Mouse (Mus musculus) hindbrain, embryonic 10.5 days (tissue): ENCODE data around the gene Plxnc1. TPM values are rescaled to one million over a fixed set of nuclear protein-coding genes. Genes with fewer than 3 reads are reported as not detected.
A peak's percentile ranks its signal among the peaks of the same experiment; 100 is the strongest.

Experiments used
- DNase-seq: peaks from one replicate; pipeline ENCODE4 v3.0.0-alpha.2; 2017; ENCODE audit warnings: low spot score
- H3K27ac ChIP-seq: fragments of 300-500 bp; sonication (generic); 2 replicates; pipeline ENCODE4 v1.5.1; 2016; ENCODE audit warnings: mild to moderate bottlenecking, moderate library complexity
- H3K27me3 ChIP-seq: fragments of 300-500 bp; sonication (generic); 2 replicates; pipeline ENCODE4 v1.6.1; 2016; ENCODE audit warnings: mild to moderate bottlenecking; ENCODE audit not compliant: poor library complexity, insufficient read depth, severe bottlenecking
- H3K36me3 ChIP-seq: fragments of 300-500 bp; sonication (generic); 2 replicates; pipeline ENCODE4 v1.6.1; 2016; ENCODE audit warnings: mild to moderate bottlenecking, moderate library complexity
- H3K4me1 ChIP-seq: fragments of 300-500 bp; sonication (generic); replicated peaks from 2 replicates; pipeline ENCODE4 v1.6.1; 2016; ENCODE audit warnings: mild to moderate bottlenecking
- H3K4me3 ChIP-seq: fragments of 300-500 bp; sonication (generic); 2 replicates; pipeline ENCODE4 v1.5.1; 2016; ENCODE audit warnings: mild to moderate bottlenecking, moderate library complexity
- H3K9me3 ChIP-seq: fragments of 300-500 bp; sonication (generic); 2 replicates; pipeline ENCODE4 v1.6.1; 2016; ENCODE audit warnings: mild to moderate bottlenecking, moderate library complexity
- WGBS: fragments of 180-500 bp; shearing (Covaris S2); methylation state at CpG from one replicate; pipeline ENCODE4 v1.1.7; 2016; 5-methylcytosine and 5-hydroxymethylcytosine counted together
- polyA plus RNA-seq: library from polyadenylated mRNA; unstranded; fragments of >200 nt; fragmentation: Nextera tagmentation; extraction: Ambion mirVana; gene quantifications from 2 replicates; pipeline ENCODE4 v1.2.1, GENCODE M21; 2016

Gene Plxnc1
- polyA plus RNA-seq, 1 experiment from 2014 or later: 1.5 TPM

DNA sequence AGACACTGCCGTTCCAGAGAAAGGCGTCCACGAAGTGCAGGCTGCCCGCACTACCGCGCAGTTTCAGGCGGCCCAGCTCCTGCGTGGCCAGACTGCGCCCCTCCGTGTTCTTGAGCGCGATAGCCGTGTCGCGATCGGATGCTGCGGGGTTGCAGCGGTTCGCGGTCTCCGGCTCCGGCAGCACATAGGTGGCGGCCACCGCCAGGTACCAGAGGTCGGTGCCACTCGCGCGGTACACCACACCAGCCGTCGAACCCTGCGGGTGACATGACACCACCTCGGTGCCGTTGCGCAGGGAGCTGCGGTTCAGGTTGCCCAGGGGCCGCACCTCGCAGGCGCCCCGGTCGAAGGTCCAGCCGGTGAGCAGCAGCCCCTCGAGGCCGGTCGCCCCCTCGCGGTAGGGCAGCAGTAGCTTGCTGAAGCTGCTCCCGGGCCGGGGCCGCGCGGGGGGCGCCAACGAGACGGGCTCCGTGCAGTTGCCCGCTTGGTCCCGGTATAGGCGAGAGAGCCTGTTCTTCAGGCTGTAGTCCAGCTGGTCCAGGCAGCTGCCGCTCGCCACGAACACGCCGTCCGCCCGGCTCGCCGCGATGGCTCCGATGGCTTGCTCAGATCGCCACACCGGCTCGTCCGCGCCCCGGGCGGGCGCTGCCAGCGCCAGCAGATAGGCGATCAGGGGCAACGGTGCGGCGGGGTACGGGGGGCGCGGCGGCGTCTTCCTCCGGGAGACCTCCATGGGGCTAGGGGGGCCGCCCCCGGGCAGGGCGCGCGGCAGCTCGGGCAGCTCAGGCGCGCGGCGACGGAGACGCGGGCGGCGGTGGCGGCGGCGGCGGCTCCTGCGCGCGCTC is 567 bp downstream of the Plxnc1 start:
- H3K36me3 ChIP-seq: no peaks in the 10 kb centered on the region
- no peaks in the 10 kb centered on the region for H3K9me3 ChIP-seq
- H3K27ac ChIP-seq: peak overlapping the region; percentile 94
- under 1% methylated on average over 108 of the region's 110 CpGs for WGBS
- H3K4me3 ChIP-seq: peak overlapping the region; percentile 84
- peak; percentile 76 for DNase-seq
- peaks cover 76% of the 10 kb centered on the region for H3K27me3 ChIP-seq
- peaks cover 60% of the 10 kb centered on the region for H3K4me1 ChIP-seq

DNA sequence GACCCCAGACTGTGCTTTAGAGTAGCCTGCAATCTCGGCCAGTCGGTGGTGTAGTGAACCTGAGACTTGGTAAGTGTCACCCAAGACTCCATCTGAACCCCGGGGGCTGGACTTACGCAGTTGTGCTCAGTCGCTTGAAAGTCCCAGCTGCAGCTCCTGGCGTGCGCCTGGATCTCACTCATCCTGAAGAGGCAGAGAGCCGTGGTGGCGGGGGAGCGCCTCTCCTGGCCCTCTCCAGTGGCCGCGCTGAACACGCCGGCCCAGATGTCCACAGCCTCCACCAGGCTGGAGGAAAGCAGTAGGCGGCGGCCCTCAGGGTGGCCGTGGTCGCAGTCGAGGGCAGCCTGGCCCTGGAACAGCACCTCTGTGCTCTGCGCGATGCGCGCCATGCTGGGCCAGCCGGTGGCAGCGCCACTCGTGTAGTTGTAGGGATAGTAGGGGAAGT is 1.2 kb downstream of the Plxnc1 start:
- peak overlapping the region; percentile 84 for H3K4me3 ChIP-seq
- H3K27me3 ChIP-seq: peaks cover 78% of the 10 kb centered on the region
- no peaks in the 10 kb centered on the region for H3K9me3 ChIP-seq
- peaks cover 60% of the 10 kb centered on the region for H3K4me1 ChIP-seq
- peak; percentile 66 for DNase-seq
- H3K36me3 ChIP-seq: no peaks in the 10 kb centered on the region
- WGBS: under 1% methylated on average over 26 of the region's 26 CpGs
- H3K27ac ChIP-seq: peak overlapping the region; percentile 94

DNA sequence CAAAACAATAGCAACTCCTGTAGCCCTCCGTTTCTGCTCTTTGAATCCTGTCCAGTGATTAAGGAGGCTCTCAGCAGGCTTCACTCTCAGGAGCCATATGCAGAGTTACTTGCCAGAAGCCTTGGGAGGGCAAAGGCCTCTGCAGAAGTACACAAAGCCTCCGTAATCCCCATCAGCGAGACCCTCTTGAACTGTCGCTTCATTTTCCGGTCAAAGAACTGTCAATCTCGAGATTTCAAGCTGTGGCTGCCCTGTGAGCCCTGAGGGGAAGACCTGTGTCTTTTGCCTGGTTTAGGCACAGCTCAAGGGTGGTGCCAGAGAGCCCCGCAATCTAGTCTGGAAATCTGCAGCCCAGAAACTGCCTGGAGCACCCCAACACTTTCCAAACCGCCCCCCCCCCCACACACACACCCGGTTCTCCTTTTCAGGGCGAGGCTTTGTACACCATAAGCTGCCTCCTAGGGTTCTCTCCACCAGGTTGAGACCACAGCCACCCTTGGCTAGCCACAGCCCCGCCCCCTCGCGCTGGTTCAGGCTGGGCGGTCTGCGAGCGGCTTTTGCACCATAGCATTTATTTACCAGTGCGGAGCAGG is 2.1 kb downstream of the Plxnc1 start:
- peak overlapping the region; percentile 84 for H3K4me3 ChIP-seq
- peaks cover 75% of the 10 kb centered on the region for H3K27me3 ChIP-seq
- WGBS: under 1% methylated on average over 17 of the region's 17 CpGs
- no peaks in the 10 kb centered on the region for H3K9me3 ChIP-seq
- no peaks in the 10 kb centered on the region for H3K36me3 ChIP-seq
- peak overlapping the region; percentile 94 for H3K27ac ChIP-seq
- peaks cover 60% of the 10 kb centered on the region for H3K4me1 ChIP-seq
- peak; percentile 60 for DNase-seq

DNA sequence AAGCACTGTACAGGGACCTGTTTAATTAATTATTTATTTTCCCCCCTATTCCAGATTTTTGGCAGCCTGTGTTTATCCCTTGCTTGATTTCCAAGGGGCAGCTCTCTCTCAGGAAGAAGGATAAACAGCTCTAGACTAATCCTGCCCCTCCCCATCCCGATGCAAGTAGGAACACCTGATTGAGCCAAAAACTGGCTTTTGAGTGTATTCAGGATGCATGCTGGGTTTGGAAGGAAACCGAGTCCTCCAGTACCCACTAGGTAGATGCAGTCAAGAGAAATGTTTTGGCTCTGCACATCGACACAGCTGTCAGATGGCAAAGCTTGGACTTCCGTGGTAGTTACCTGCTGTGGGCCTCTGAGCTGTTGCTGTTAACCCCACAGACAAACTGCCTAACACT is 3.1 kb downstream of the Plxnc1 start:
- no peak for DNase-seq
- Histone ChIP-seq H3K9me3 (no peaks in the 10 kb centered on the region), H3K27me3 (peaks cover 70% of the 10 kb centered on the region), H3K36me3 (no peaks in the 10 kb centered on the region), H3K4me3 (peak overlapping the region; percentile 84), H3K4me1 (peaks cover 60% of the 10 kb centered on the region), H3K27ac (no peak overlapping the region)
- 4% methylated on average over 4 of the region's 4 CpGs for WGBS

DNA sequence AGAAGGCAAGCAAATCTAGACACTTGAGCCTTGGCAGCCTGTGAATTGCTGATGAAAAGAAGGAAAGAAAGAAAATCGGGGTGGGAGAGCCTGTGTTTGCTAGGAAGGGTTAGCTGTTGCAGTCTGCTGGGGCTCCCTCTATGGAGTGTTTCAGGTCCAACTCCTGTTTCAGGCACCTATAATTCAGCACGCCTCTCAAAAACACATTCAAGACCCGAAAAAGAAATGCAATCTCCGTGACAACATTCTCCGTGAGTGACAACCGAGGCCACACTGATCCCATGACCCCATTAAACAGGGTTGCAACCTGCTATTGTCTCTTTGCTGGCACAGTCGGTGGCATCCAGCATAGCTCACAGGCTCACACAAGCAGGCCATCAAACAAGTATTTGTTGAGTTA is 3.8 kb downstream of the Plxnc1 start:
- peaks cover 54% of the 10 kb centered on the region for H3K4me1 ChIP-seq
- 5% methylated on average over 7 of the region's 7 CpGs for WGBS
- DNase-seq: peak; percentile 40
- no peaks in the 10 kb centered on the region for H3K36me3 ChIP-seq
- peak overlapping the region; percentile 84; the same call in 1 of the 2 replicates for H3K4me3 ChIP-seq
- H3K27ac ChIP-seq: 0 out of 2 replicates have a peak overlapping the region, but pooled peaks have one; percentile 18
- no peaks in the 10 kb centered on the region for H3K9me3 ChIP-seq
- H3K27me3 ChIP-seq: peaks cover 62% of the 10 kb centered on the region

DNA sequence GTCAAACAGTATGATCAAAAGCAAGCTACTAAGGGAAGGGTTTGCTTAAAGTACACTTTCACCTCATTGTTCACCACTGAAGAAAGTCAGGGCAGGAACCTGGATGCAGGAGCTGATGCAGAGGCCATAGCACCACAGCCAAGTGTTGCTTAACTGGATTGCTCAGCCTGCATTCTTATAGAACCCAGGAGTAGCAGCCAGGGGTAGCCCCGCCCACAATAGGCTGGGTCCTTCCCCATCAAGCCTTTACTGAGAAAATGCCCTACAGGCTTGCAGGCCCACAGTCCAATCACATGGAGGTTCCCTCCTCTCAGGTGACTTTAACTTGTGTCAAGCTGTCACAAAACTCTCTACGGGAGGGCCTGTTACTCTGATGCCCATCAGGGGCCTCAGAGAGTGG is 4.6 kb downstream of the Plxnc1 start:
- 24% methylated on average over 2 of the region's 2 CpGs for WGBS
- Histone ChIP-seq H3K4me1 (peaks cover 47% of the 10 kb centered on the region), H3K27ac (peak overlapping the region; percentile 18; the same call in 1 of the 2 replicates), H3K4me3 (no peak overlapping the region), H3K27me3 (peaks cover 55% of the 10 kb centered on the region), H3K9me3 (no peaks in the 10 kb centered on the region), H3K36me3 (no peaks in the 10 kb centered on the region)
- DNase-seq: no peak

DNA sequence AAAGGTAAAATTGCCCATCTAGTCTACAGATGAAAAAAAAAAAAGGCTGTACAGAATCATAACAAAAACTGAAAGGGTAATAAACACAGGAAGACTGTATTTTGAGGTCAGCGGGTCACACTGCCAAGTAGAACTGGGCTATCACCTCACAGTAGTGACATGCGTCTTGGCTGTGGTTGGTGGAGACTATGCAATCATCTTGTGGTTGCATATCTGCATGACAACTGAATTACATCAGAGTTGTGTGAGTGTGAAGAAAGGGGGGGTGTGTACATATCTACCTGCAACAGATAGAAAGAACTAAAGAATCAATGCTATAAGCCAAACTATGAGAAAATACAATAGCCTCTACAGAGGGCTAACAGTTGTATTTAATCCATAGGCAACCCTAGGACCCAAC is 5.7 kb downstream of the Plxnc1 start:
- Histone ChIP-seq H3K9me3 (no peaks in the 10 kb centered on the region), H3K27ac (no peak overlapping the region), H3K36me3 (no peaks in the 10 kb centered on the region), H3K27me3 (peaks cover 53% of the 10 kb centered on the region), H3K4me1 (peaks cover 45% of the 10 kb centered on the region), H3K4me3 (no peak overlapping the region)
- WGBS: 90% methylated on average over 2 of the region's 2 CpGs
- DNase-seq: no peak

GRCm38 (mm10) chr10:94938320-94938719 is 6.3 kb downstream of the Plxnc1 start:
- peaks cover 42% of the 10 kb centered on the region for H3K4me1 ChIP-seq
- 89% methylated on average over 6 of the region's 6 CpGs for WGBS

GRCm38 (mm10) chr10:94935270-94935669 is 9.4 kb downstream of the Plxnc1 start:
- no peak for DNase-seq
- peaks cover 20% of the 10 kb centered on the region for H3K27me3 ChIP-seq
- no peak overlapping the region for H3K27ac ChIP-seq
- H3K4me1 ChIP-seq: peaks cover 25% of the 10 kb centered on the region
- H3K9me3 ChIP-seq: no peaks in the 10 kb centered on the region
- WGBS: 89% methylated on average over 4 of the region's 4 CpGs
- H3K4me3 ChIP-seq: no peak overlapping the region
- H3K36me3 ChIP-seq: no peaks in the 10 kb centered on the region

More at GRCm38 (mm10) chr10:94938320-94938719, 6.3 kb downstream of the Plxnc1 start:
- Histone ChIP-seq H3K27me3 (peaks cover 47% of the 10 kb centered on the region), H3K4me3 (no peak overlapping the region), H3K36me3 (no peaks in the 10 kb centered on the region), H3K9me3 (no peaks in the 10 kb centered on the region), H3K27ac (no peak overlapping the region)
- no peak for DNase-seq

DNA sequence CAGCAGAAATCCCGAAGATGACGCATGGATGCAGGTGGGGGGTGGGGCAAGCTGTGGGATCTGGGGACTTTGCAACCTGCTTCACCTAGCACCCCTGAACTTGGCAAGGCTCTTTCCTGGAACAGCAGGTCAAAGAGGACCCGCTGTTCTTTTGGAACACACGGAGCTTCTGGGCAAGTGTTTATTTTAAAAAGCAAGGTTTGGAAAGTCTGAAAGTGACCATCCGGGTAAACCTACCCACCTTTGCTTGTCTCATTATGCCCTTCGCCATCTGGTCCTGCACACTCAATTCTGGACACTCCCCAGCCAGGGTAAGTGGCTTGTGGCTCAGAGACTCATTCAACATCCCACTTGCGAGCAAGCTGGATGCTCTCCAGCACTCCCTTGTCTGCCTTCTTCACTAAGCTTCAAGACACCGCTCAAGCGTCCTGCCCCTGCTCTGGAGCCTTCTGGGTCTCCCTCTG is 10.5 kb downstream of the Plxnc1 start:
- Histone ChIP-seq H3K4me3 (no peak overlapping the region), H3K36me3 (no peaks in the 10 kb centered on the region), H3K27ac (no peak overlapping the region), H3K27me3 (peaks cover 12% of the 10 kb centered on the region), H3K4me1 (peaks cover 21% of the 10 kb centered on the region), H3K9me3 (no peaks in the 10 kb centered on the region)
- no peak for DNase-seq
- WGBS: 89% methylated on average over 9 of the region's 9 CpGs

DNA sequence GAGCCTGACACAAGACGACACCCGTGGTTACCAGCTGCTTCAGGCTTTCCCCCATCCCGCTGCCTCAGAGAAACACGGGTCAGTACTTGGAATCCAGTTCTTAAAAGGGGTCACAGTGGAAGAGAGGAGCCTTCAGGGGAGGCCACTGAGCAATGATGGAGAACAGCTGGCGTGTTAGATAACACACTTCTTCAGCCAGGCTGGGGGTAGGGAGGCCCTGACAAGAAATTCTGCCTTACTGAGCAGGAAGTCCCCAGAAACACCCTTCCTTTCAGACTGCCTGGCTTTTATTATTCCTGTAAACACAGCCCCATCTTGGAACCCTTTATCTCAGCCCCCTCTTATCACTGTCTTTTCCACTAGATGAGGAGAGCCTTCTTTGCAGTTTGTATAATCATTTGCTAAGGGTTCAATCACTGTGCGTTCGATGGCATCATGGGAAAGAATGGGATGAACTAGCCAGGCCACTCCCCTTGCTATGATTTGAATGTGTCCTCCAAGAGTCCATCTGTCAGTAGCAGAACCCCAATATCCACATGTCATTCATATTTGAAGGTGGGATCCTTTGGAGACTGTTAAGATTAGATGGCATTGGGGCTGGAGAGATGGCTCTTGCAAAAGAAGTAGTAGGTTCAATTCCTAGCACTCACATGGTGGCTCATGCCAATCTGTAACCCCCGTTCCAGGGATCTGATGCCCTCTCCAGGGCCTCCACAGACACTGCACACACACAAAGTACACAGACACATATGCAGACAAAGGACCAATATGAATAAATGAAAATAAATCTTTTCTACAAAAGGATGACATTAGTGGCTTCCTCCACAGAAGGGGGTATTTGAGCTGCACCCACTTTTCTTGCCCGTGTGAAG is 12.4 kb downstream of the Plxnc1 start:
- peaks cover 23% of the 10 kb centered on the region for H3K4me1 ChIP-seq
- no peak overlapping the region for H3K4me3 ChIP-seq
- WGBS: 72% methylated on average over 9 of the region's 9 CpGs
- no peaks in the 10 kb centered on the region for H3K9me3 ChIP-seq
- H3K27ac ChIP-seq: no peak overlapping the region
- no peak for DNase-seq
- peaks cover 1% of the 10 kb centered on the region; the same call in 1 of the 2 replicates for H3K27me3 ChIP-seq
- H3K36me3 ChIP-seq: no peaks in the 10 kb centered on the region

DNA sequence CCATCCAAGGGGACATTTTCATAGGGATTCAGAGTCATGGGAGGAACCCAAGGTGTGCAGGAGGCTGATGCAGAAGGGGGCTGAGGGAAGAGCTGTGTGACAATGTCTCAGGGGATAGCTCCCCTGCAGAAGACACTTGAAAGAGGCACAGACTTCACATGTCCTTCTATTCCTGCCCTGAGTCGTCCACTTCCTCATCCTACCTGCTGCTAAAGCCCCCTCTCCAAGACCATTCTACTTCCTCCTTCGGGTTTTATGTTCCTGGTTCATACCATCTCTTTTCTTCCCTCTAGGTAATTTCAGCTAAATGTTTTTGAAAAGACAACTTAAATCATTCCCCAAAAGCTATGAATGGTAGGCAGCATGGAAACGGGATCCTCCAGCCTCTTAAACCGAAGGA is 16.5 kb downstream of the Plxnc1 start:
- no peak overlapping the region for H3K4me3 ChIP-seq
- no peak for DNase-seq
- no peaks in the 10 kb centered on the region for H3K36me3 ChIP-seq
- H3K27me3 ChIP-seq: no peaks in the 10 kb centered on the region
- no peak overlapping the region for H3K27ac ChIP-seq
- peaks cover 38% of the 10 kb centered on the region for H3K4me1 ChIP-seq
- WGBS: 93% methylated on average over 4 of the region's 4 CpGs
- no peaks in the 10 kb centered on the region for H3K9me3 ChIP-seq
